13 mouse cellular contexts compared by ENCODE assay signal in genomic region chr16:17753001-17753400, GRCm38 (mm10). TPM values are rescaled to one million over a fixed set of nuclear protein-coding genes. Genes with fewer than 3 reads are reported as not detected.
DNase-seq lines count a peak whose midpoint lies in the region; ATAC-seq and TF ChIP-seq lines count a peak whose summit lies in the region.
"Had no signal": no experiment of that assay in that cellular context is flagged by ENCODE, and none has a peak within 500 bp of the region (broad histone marks: within the 10 kb centered on the region; RNA-seq: fewer than 3 reads in every experiment).

No protein-coding gene starts in this region.

- 9% methylated on average over 3 of the region's 3 CpGs for WGBS in intestine, embryonic 14.5 days
- 14% methylated on average over 3 of the region's 3 CpGs for WGBS in intestine, postnatal 0 days
- 17% methylated on average over 3 of the region's 3 CpGs for WGBS in embryonic facial prominence, embryonic 15.5 days
- 9% methylated on average over 3 of the region's 3 CpGs for WGBS in stomach, embryonic 15.5 days
- WGBS in forebrain, embryonic 15.5 days, result 31% methylated on average over 3 of the region's 3 CpGs
- 27% methylated on average over 3 of the region's 3 CpGs for WGBS in neural tube, embryonic 15.5 days

- ATAC-seq in intestine, embryonic 14.5 days (replicated peaks; ENCODE audit: low FRiP score, low TSS enrichment, low read depth), result peak; percentile 86
- no peak for ATAC-seq in intestine, postnatal 0 days
- ATAC-seq in embryonic facial prominence, embryonic 15.5 days (ENCODE audit: insufficient number of reproducible peaks, low FRiP score, low TSS enrichment, low read depth), result peak; percentile 39; the same call in 1 of the 2 replicates
- ATAC-seq in stomach, embryonic 15.5 days (ENCODE audit: insufficient read depth, low FRiP score, low read depth), result peak; percentile 82; the same call in 1 of the 2 replicates
- ATAC-seq in forebrain, embryonic 15.5 days (replicated peaks), result no peak
- no peak for ATAC-seq in neural tube, embryonic 15.5 days (ENCODE audit: low FRiP score)

- no peak overlapping the region for H3K4me3 ChIP-seq in intestine, embryonic 14.5 days (ENCODE audit: low read depth, low read length)
- H3K4me3 ChIP-seq in intestine, postnatal 0 days (ENCODE audit: low read depth, low read length), result no peak overlapping the region
- H3K4me3 ChIP-seq in embryonic facial prominence, embryonic 15.5 days (replicated peaks), result no peak overlapping the region
- no peak overlapping the region for H3K4me3 ChIP-seq in stomach, embryonic 15.5 days (replicated peaks)
- no peak overlapping the region for H3K4me3 ChIP-seq in forebrain, embryonic 15.5 days
- no peak overlapping the region for H3K4me3 ChIP-seq in neural tube, embryonic 15.5 days (replicated peaks)
- H3K4me3 ChIP-seq: hindbrain, embryonic 15.5 days; midbrain, embryonic 10.5 days had no signal

- peak overlapping the region; percentile 67 for H3K27ac ChIP-seq in intestine, embryonic 14.5 days (ENCODE audit: low read depth)
- H3K27ac ChIP-seq in intestine, postnatal 0 days (ENCODE audit: low read depth, low read length), result no peak overlapping the region
- H3K27ac ChIP-seq in embryonic facial prominence, embryonic 15.5 days (replicated peaks), result peak overlapping the region; percentile 44; the same call in 1 of the 2 replicates
- H3K27ac ChIP-seq in stomach, embryonic 15.5 days, result peak overlapping the region; percentile 36
- no peak overlapping the region for H3K27ac ChIP-seq in forebrain, embryonic 15.5 days (replicated peaks)
- no peak overlapping the region for H3K27ac ChIP-seq in neural tube, embryonic 15.5 days (replicated peaks)
- H3K27ac ChIP-seq: hindbrain, embryonic 15.5 days; midbrain, embryonic 10.5 days had no signal

- H3K36me3 ChIP-seq in intestine, embryonic 14.5 days (ENCODE audit: control insufficient read depth, insufficient read depth, low read length), result no peaks in the 10 kb centered on the region
- no peaks in the 10 kb centered on the region for H3K36me3 ChIP-seq in intestine, postnatal 0 days (ENCODE audit: control insufficient read depth, insufficient read depth)
- H3K36me3 ChIP-seq in embryonic facial prominence, embryonic 15.5 days, result no peaks in the 10 kb centered on the region
- no peaks in the 10 kb centered on the region for H3K36me3 ChIP-seq in stomach, embryonic 15.5 days
- H3K36me3 ChIP-seq in forebrain, embryonic 15.5 days, result no peaks in the 10 kb centered on the region
- H3K36me3 ChIP-seq in neural tube, embryonic 15.5 days, result no peaks in the 10 kb centered on the region
- H3K36me3 ChIP-seq: hindbrain, embryonic 15.5 days; midbrain, embryonic 10.5 days had no signal

- H3K9me3 ChIP-seq in intestine, embryonic 14.5 days (ENCODE audit: control insufficient read depth, low read length), result no peaks in the 10 kb centered on the region
- H3K9me3 ChIP-seq in intestine, postnatal 0 days (ENCODE audit: control insufficient read depth), result no peaks in the 10 kb centered on the region
- no peaks in the 10 kb centered on the region for H3K9me3 ChIP-seq in embryonic facial prominence, embryonic 15.5 days (replicated peaks)
- H3K9me3 ChIP-seq in stomach, embryonic 15.5 days, result no peaks in the 10 kb centered on the region
- no peaks in the 10 kb centered on the region for H3K9me3 ChIP-seq in forebrain, embryonic 15.5 days
- H3K9me3 ChIP-seq in neural tube, embryonic 15.5 days (replicated peaks), result no peaks in the 10 kb centered on the region
- H3K9me3 ChIP-seq: hindbrain, embryonic 15.5 days; midbrain, embryonic 10.5 days had no signal

- no peak for TF ChIP-seq CTCF in intestine, postnatal 0 days (IDR thresholded peaks at IDR 0.05; ENCODE audit: low read depth)

- DNase-seq in intestine, embryonic 14.5 days (ENCODE audit: low spot score), result peak; percentile 80
- DNase-seq in lung, postnatal 4 days, result peak; percentile 15 to 35
- no peak for DNase-seq in lung, postnatal 36 days
- DNase-seq: gastrocnemius, postnatal 14 days; retina, postnatal 1 day; thymus, postnatal 36 days had no signal

- H3K4me2 ChIP-seq in intestine, embryonic 14.5 days (ENCODE audit: low read length), result no peak overlapping the region
- no peak overlapping the region for H3K4me2 ChIP-seq in intestine, postnatal 0 days (replicated peaks; ENCODE audit: low read depth)
- no peak overlapping the region for H3K4me2 ChIP-seq in embryonic facial prominence, embryonic 15.5 days (replicated peaks)
- H3K4me2 ChIP-seq in stomach, embryonic 15.5 days, result no peak overlapping the region
- H3K4me2 ChIP-seq in forebrain, embryonic 15.5 days (replicated peaks), result no peak overlapping the region
- no peak overlapping the region for H3K4me2 ChIP-seq in neural tube, embryonic 15.5 days
- H3K4me2 ChIP-seq: hindbrain, embryonic 15.5 days had no signal

- H3K27me3 ChIP-seq in intestine, embryonic 14.5 days (replicated peaks; ENCODE audit: control insufficient read depth, insufficient read depth, low read length), result no peaks in the 10 kb centered on the region
- no peaks in the 10 kb centered on the region for H3K27me3 ChIP-seq in intestine, postnatal 0 days (replicated peaks; ENCODE audit: control insufficient read depth, insufficient read depth, low read length)
- no peaks in the 10 kb centered on the region for H3K27me3 ChIP-seq in embryonic facial prominence, embryonic 15.5 days
- no peaks in the 10 kb centered on the region for H3K27me3 ChIP-seq in stomach, embryonic 15.5 days (replicated peaks)
- no peaks in the 10 kb centered on the region for H3K27me3 ChIP-seq in forebrain, embryonic 15.5 days
- H3K27me3 ChIP-seq in neural tube, embryonic 15.5 days (replicated peaks), result 0 out of 2 replicates have a peak, but pooled peaks cover 7% of the 10 kb centered on the region
- H3K27me3 ChIP-seq: hindbrain, embryonic 15.5 days had no signal

- H3K4me1 ChIP-seq in intestine, embryonic 14.5 days (replicated peaks; ENCODE audit: control insufficient read depth, insufficient read depth, low read length), result peaks cover 4% of the 10 kb centered on the region; the same call in 1 of the 2 replicates
- H3K4me1 ChIP-seq in intestine, postnatal 0 days (replicated peaks; ENCODE audit: control insufficient read depth, insufficient read depth, low read length), result no peaks in the 10 kb centered on the region
- H3K4me1 ChIP-seq in embryonic facial prominence, embryonic 15.5 days, result no peaks in the 10 kb centered on the region
- H3K4me1 ChIP-seq in stomach, embryonic 15.5 days, result peaks cover 9% of the 10 kb centered on the region
- no peaks in the 10 kb centered on the region for H3K4me1 ChIP-seq in forebrain, embryonic 15.5 days
- no peaks in the 10 kb centered on the region for H3K4me1 ChIP-seq in neural tube, embryonic 15.5 days
- H3K4me1 ChIP-seq: hindbrain, embryonic 15.5 days; midbrain, embryonic 10.5 days had no signal

- H3K9ac ChIP-seq in intestine, embryonic 14.5 days (ENCODE audit: low read length), result no peak overlapping the region
- H3K9ac ChIP-seq in intestine, postnatal 0 days (ENCODE audit: low read depth, low read length), result no peak overlapping the region
- H3K9ac ChIP-seq in embryonic facial prominence, embryonic 15.5 days, result no peak overlapping the region
- no peak overlapping the region for H3K9ac ChIP-seq in stomach, embryonic 15.5 days
- H3K9ac ChIP-seq in forebrain, embryonic 15.5 days (replicated peaks), result no peak overlapping the region
- no peak overlapping the region for H3K9ac ChIP-seq in neural tube, embryonic 15.5 days (replicated peaks)
- H3K9ac ChIP-seq: hindbrain, embryonic 15.5 days had no signal

RNA-seq across cellular contexts. Expression of gene Klhl22, which starts 6.4 kb away (rescaled TPM):
- 66.5 and 70.8 TPM in 2 replicates for polyA plus RNA-seq in intestine, embryonic 14.5 days (2014; fragmentation: Nextera tagmentation; extraction: Ambion mirVana)
- polyA plus RNA-seq in intestine, postnatal 0 days (2015; fragmentation: Nextera tagmentation; extraction: Ambion mirVana), result 29.0 and 29.9 TPM in 2 replicates
- 91.5 and 93.4 TPM in 2 replicates for polyA plus RNA-seq in embryonic facial prominence, embryonic 15.5 days (2015; fragmentation: Nextera tagmentation; extraction: Ambion mirVana)
- polyA plus RNA-seq in stomach, embryonic 15.5 days (2015; fragmentation: Nextera tagmentation; extraction: Ambion mirVana), result 57.4 and 57.6 TPM in 2 replicates
- 69.7 and 72.1 TPM in 2 replicates for polyA plus RNA-seq in forebrain, embryonic 15.5 days (2015; fragmentation: Nextera tagmentation; extraction: Ambion mirVana)
- 86.2 and 89.1 TPM in 2 replicates for polyA plus RNA-seq in neural tube, embryonic 15.5 days (2015; fragmentation: Nextera tagmentation; extraction: Ambion mirVana)

RNA-seq across cellular contexts. Expression of gene Med15, which starts 20.3 kb away (rescaled TPM):
- 41.5 and 45.7 TPM in 2 replicates for polyA plus RNA-seq in intestine, embryonic 14.5 days (2014; fragmentation: Nextera tagmentation; extraction: Ambion mirVana)
- polyA plus RNA-seq in intestine, postnatal 0 days (2015; fragmentation: Nextera tagmentation; extraction: Ambion mirVana), result 26.6 TPM in 2 replicates
- polyA plus RNA-seq in embryonic facial prominence, embryonic 15.5 days (2015; fragmentation: Nextera tagmentation; extraction: Ambion mirVana), result 45.9 and 54.6 TPM in 2 replicates
- polyA plus RNA-seq in stomach, embryonic 15.5 days (2015; fragmentation: Nextera tagmentation; extraction: Ambion mirVana), result 38.3 and 42.6 TPM in 2 replicates
- polyA plus RNA-seq in forebrain, embryonic 15.5 days (2015; fragmentation: Nextera tagmentation; extraction: Ambion mirVana), result 44.9 and 48.2 TPM in 2 replicates
- polyA plus RNA-seq in neural tube, embryonic 15.5 days (2015; fragmentation: Nextera tagmentation; extraction: Ambion mirVana), result 46.1 and 47.3 TPM in 2 replicates

RNA-seq across cellular contexts. Expression of gene Scarf2, which starts 44.1 kb away (rescaled TPM):
- 16.2 and 18.2 TPM in 2 replicates for polyA plus RNA-seq in intestine, embryonic 14.5 days (2014; fragmentation: Nextera tagmentation; extraction: Ambion mirVana)
- 6.3 and 6.9 TPM in 2 replicates for polyA plus RNA-seq in intestine, postnatal 0 days (2015; fragmentation: Nextera tagmentation; extraction: Ambion mirVana)
- polyA plus RNA-seq in embryonic facial prominence, embryonic 15.5 days (2015; fragmentation: Nextera tagmentation; extraction: Ambion mirVana), result 40.7 and 43.4 TPM in 2 replicates
- 15.8 and 18.5 TPM in 2 replicates for polyA plus RNA-seq in stomach, embryonic 15.5 days (2015; fragmentation: Nextera tagmentation; extraction: Ambion mirVana)
- 1.3 TPM in 2 replicates for polyA plus RNA-seq in forebrain, embryonic 15.5 days (2015; fragmentation: Nextera tagmentation; extraction: Ambion mirVana)
- 2.7 and 3.8 TPM in 2 replicates for polyA plus RNA-seq in neural tube, embryonic 15.5 days (2015; fragmentation: Nextera tagmentation; extraction: Ambion mirVana)

Comparison
In these comparisons a context has a peak if more than half of its experiments do, and no peak if none do; other contexts are left out.
1. ATAC-seq: peak in intestine, embryonic 14.5 days (single experiment), embryonic facial prominence, embryonic 15.5 days (single experiment) and stomach, embryonic 15.5 days (single experiment); none in intestine, postnatal 0 days (single experiment), forebrain, embryonic 15.5 days (single experiment) and neural tube, embryonic 15.5 days (single experiment).
2. H3K27ac ChIP-seq: peak in intestine, embryonic 14.5 days (single experiment), embryonic facial prominence, embryonic 15.5 days (single experiment) and stomach, embryonic 15.5 days (single experiment); none in intestine, postnatal 0 days (single experiment), forebrain, embryonic 15.5 days (single experiment) and neural tube, embryonic 15.5 days (single experiment).